Mouse (Mus musculus) layer of hippocampus, adult 18-20 months (tissue): ENCODE results near the gene Fam45a. TPM values are rescaled to one million over a fixed set of nuclear protein-coding genes. Genes with fewer than 3 reads are reported as not detected.
A peak's percentile ranks its signal among the peaks of the same experiment; 100 is the strongest.
"Not testable (repeated sequence)": the region's sequence is repeated elsewhere in the genome, so short reads cannot be mapped to it uniquely, and the experiment has no call there.

ENCODE experiments used
- DNase-seq, 2 experiments: peaks; one replicate each; pipeline ENCODE4 v3.0.0; 2022; ENCODE audit warnings: low spot score in 2 of 2
- microRNA-seq, 2 experiments: library from miRNA; unstranded; fragments of <30 nt; microRNA quantifications; one replicate each; pipeline ENCODE4 v1.2.0; 2021
- total RNA-seq, 2 experiments: library from RNA; stranded (reverse); gene quantifications; 2 replicates each; pipeline ENCODE4 v1.2.3; 2021

Fam45a gene
- total RNA-seq, 2 experiments from 2014 or later, result 44.5 to 45.3 TPM

- peak; percentile 26 to 71 for DNase-seq
Observed at GRCm38 (mm10) chr19:60837747-60838146, 26.4 kb downstream of the Fam45a start.

- DNase-seq, result no peak
Observed at GRCm38 (mm10) chr19:60843324-60843723, 31.9 kb downstream of the Fam45a start.

GRCm38 (mm10) chr19:60845731-60846130 is 34.3 kb downstream of the Fam45a start:
- DNase-seq, result no peak

GRCm38 (mm10) chr19:60860868-60861700 is 49.7 kb downstream of the Fam45a start, which contains the start of gene Sfxn4:
Sfxn4 (minus strand) TSS chr19:60861479.
- peak; percentile 90 to 95 for DNase-seq

- not testable (repeated sequence) for DNase-seq
Observed at GRCm38 (mm10) chr19:60866169-60866568, 54.8 kb downstream of the Fam45a start.

GRCm38 (mm10) chr19:60870489-60870888 is 59.1 kb downstream of the Fam45a start:
- no peak for DNase-seq

GRCm38 (mm10) chr19:60871366-60871765 is 60.0 kb downstream of the Fam45a start:
- DNase-seq, result no peak

GRCm38 (mm10) chr19:60872272-60872671 is 60.9 kb downstream of the Fam45a start:
- no peak for DNase-seq

GRCm38 (mm10) chr19:60873501-60873900 is 62.1 kb downstream of the Fam45a start:
- DNase-seq, result peak in 1 of 2 experiments; percentile 14

- peak; percentile 95 to 96 for DNase-seq
Observed at GRCm38 (mm10) chr19:60874064-60874694, 62.8 kb downstream of the Fam45a start, which contains the start of gene Prdx3. Prdx3 (minus strand) TSS chr19:60874556.

GRCm38 (mm10) chr19:60883129-60883528 is 71.7 kb downstream of the Fam45a start:
- peak in 1 of 2 experiments; percentile 70 for DNase-seq

Small RNA genes lying within 50 kb of the gene (microRNA-seq; reads per million reads assigned to microRNA genes)
- gene mmu-mir-3084-1, result 0 reads per million in 2 experiments

Other genes starting within 250 kb of the Fam45a start
- gene Cacul1, start 230.6 kb upstream of the Fam45a start, total RNA-seq, result 10 to 100 TPM; 51.1 to 54.8 TPM
- 10 to 100 TPM; 18.5 TPM for gene Nanos1, start 55.6 kb upstream of the Fam45a start, total RNA-seq
- 10 to 100 TPM; 95.6 to 99.8 TPM for gene Eif3a, start 20.9 kb upstream of the Fam45a start, total RNA-seq
- gene Sfxn4, start 49.9 kb downstream of the Fam45a start, total RNA-seq, result 10 to 100 TPM; 12.5 to 17.8 TPM
- gene Prdx3, start 63.0 kb downstream of the Fam45a start, total RNA-seq, result 10 to 100 TPM; 73.4 to 75.1 TPM
- 10 to 100 TPM; 10.4 to 12.4 TPM for gene Grk5, start 78.2 kb downstream of the Fam45a start, total RNA-seq